Mouse (Mus musculus) liver, embryonic 11.5 days (tissue): ENCODE measurements around the gene Ubash3a. TPM values are rescaled to one million over a fixed set of nuclear protein-coding genes. Genes with fewer than 3 reads are reported as not detected.

Source experiments
- ATAC-seq: fragments of 200-750 bp; cut with Nextera tagmentation; replicated peaks from 2 replicates; pipeline ENCODE4 v1.8.0; 2017; ENCODE audit warnings: moderate number of reproducible peaks, mild to moderate bottlenecking, moderate TSS enrichment, moderate library complexity; ENCODE audit not compliant: low FRiP score
- DNase-seq: peaks from one replicate; pipeline ENCODE4 v3.0.0-alpha.2; 2017; ENCODE audit warnings: low spot score
- H3K27ac ChIP-seq: fragments of 300-500 bp; sonication (generic); 2 replicates; pipeline ENCODE4 v1.5.1; 2014; ENCODE audit warnings: mild to moderate bottlenecking, low read depth, low read length, control low read depth
- H3K27me3 ChIP-seq: fragments of 300-500 bp; sonication (generic); replicated peaks from 2 replicates; pipeline ENCODE4 v1.6.1; 2014; ENCODE audit warnings: low read length, mixed read lengths; ENCODE audit not compliant: control insufficient read depth, insufficient read depth
- H3K36me3 ChIP-seq: fragments of 300-500 bp; sonication (generic); 2 replicates; pipeline ENCODE4 v1.6.1; 2014; ENCODE audit warnings: mild to moderate bottlenecking, low read length, moderate library complexity, mixed read lengths; ENCODE audit not compliant: control insufficient read depth, insufficient read depth
- H3K4me1 ChIP-seq: fragments of 300-500 bp; sonication (generic); replicated peaks from 2 replicates; pipeline ENCODE4 v1.6.1; 2014; ENCODE audit warnings: low read length, mixed read lengths; ENCODE audit not compliant: control insufficient read depth, insufficient read depth
- H3K4me2 ChIP-seq: fragments of 300-500 bp; sonication (generic); 2 replicates; pipeline ENCODE4 v1.6.1; 2014; ENCODE audit warnings: mild to moderate bottlenecking, control low read depth, moderate library complexity
- H3K4me3 ChIP-seq: fragments of 300-500 bp; sonication (generic); 2 replicates; pipeline ENCODE4 v1.5.1; 2014; ENCODE audit warnings: low read depth, low read length, control low read depth
- H3K9ac ChIP-seq: fragments of 300-500 bp; sonication (generic); 2 replicates; pipeline ENCODE4 v1.6.1; 2014; ENCODE audit warnings: low read depth, low read length, control low read depth
- H3K9me3 ChIP-seq: fragments of 300-500 bp; sonication (generic); 2 replicates; pipeline ENCODE4 v1.6.1; 2016; ENCODE audit warnings: low read length, inconsistent platforms, mixed read lengths; ENCODE audit not compliant: control insufficient read depth
- WGBS: fragments of 180-500 bp; shearing (Covaris S2); extraction: QIAGEN DNeasy Blood & Tissue Kit; methylation state at CpG from one replicate; pipeline ENCODE4 v1.1.7; 2014; 5-methylcytosine and 5-hydroxymethylcytosine counted together
- polyA plus RNA-seq: library from polyadenylated mRNA; unstranded; fragments of >200 nt; fragmentation: Nextera tagmentation; extraction: Ambion mirVana; gene quantifications from 2 replicates; pipeline ENCODE4 v1.2.1, GENCODE M21; 2014

Ubash3a gene
- polyA plus RNA-seq, 1 experiment from 2014 or later, result 37.9 TPM

GRCm38 (mm10) chr17:31260430-31260829 is 52.8 kb downstream of the Ubash3a start:
- 73% methylated on average over 7 of the region's 7 CpGs for WGBS
- H3K4me3 ChIP-seq, result no peak overlapping the region

DNA sequence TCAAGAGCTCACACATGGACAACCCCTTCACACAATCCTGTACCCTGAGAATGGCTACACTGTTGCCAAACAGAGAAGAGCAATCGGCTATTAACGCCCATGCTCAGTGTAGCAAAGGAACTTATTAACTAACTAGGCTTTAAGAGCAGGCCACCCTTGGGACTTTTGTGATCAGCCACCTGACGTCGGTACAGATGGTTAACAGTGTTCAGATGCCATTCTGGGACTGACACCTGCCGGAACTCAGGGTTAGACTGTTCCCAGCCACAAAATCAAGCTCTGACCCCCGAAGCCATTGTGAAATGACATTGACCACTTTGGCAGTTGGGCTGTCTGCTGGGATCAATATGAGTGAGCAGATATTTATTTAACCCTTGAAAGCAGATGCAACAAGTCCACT is 53.7 kb downstream of the Ubash3a start:
- no peak overlapping the region; the same call in 1 of the 2 replicates for H3K27ac ChIP-seq
- no peaks in the 10 kb centered on the region for H3K27me3 ChIP-seq
- H3K4me1 ChIP-seq, result 0 out of 2 replicates have a peak, but pooled peaks cover 2% of the 10 kb centered on the region
- no peaks in the 10 kb centered on the region for H3K36me3 ChIP-seq
- whole genome bisulfite sequencing, result 77% methylated on average over 6 of the region's 6 CpGs
- ATAC-seq (no peak), DNase-seq (no peak)
- no peak overlapping the region for H3K4me2 ChIP-seq
- no peak overlapping the region for H3K9ac ChIP-seq
- H3K4me3 ChIP-seq, result no peak overlapping the region
- H3K9me3 ChIP-seq, result no peaks in the 10 kb centered on the region

More at GRCm38 (mm10) chr17:31260430-31260829, 52.8 kb downstream of the Ubash3a start:
- no peaks in the 10 kb centered on the region for H3K36me3 ChIP-seq
- no peaks in the 10 kb centered on the region for H3K27me3 ChIP-seq
- ATAC-seq, result no peak
- H3K27ac ChIP-seq, result no peak overlapping the region
- 0 out of 2 replicates have a peak, but pooled peaks cover 2% of the 10 kb centered on the region for H3K4me1 ChIP-seq
- H3K9ac ChIP-seq, result no peak overlapping the region
- no peak for DNase-seq
- H3K9me3 ChIP-seq, result no peaks in the 10 kb centered on the region
- no peak overlapping the region for H3K4me2 ChIP-seq

DNA sequence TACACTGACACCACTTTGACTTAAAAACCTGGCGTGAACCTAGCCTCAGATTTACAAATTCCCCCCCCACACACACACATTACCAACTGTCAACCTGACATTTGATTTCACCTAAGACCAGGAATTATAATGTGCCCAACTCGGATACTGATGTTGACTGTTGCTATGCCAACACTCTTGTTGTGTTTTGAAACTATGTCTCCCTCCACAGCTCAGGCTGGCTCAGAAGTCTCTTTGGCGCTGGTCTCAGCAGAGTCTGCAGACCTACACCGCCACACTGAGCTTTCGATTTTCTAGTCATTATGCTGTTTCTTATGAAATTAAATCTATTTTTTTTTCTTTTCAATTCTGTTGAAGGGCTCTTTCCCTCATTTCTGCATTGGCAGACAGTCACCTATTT is 55.0 kb downstream of the Ubash3a start:
- ATAC-seq, result no peak
- no peak overlapping the region for H3K4me2 ChIP-seq
- H3K36me3 ChIP-seq, result no peaks in the 10 kb centered on the region
- H3K27ac ChIP-seq, result no peak overlapping the region
- DNase-seq, result no peak
- no peak overlapping the region for H3K4me3 ChIP-seq
- H3K4me1 ChIP-seq, result 0 out of 2 replicates have a peak, but pooled peaks cover 2% of the 10 kb centered on the region
- H3K9me3 ChIP-seq, result no peaks in the 10 kb centered on the region
- WGBS, result 71% methylated on average over 5 of the region's 5 CpGs
- H3K9ac ChIP-seq, result no peak overlapping the region
- no peaks in the 10 kb centered on the region for H3K27me3 ChIP-seq

GRCm38 (mm10) chr17:31263770-31264169 is 56.1 kb downstream of the Ubash3a start:
- no peaks in the 10 kb centered on the region for H3K36me3 ChIP-seq
- ATAC-seq (no peak), DNase-seq (no peak)
- no peak overlapping the region for H3K4me3 ChIP-seq
- H3K27ac ChIP-seq, result no peak overlapping the region
- H3K27me3 ChIP-seq, result no peaks in the 10 kb centered on the region
- 89% methylated on average over 5 of the region's 5 CpGs for WGBS
- H3K4me2 ChIP-seq, result no peak overlapping the region
- H3K9ac ChIP-seq, result no peak overlapping the region
- no peaks in the 10 kb centered on the region for H3K9me3 ChIP-seq
- H3K4me1 ChIP-seq, result 0 out of 2 replicates have a peak, but pooled peaks cover 2% of the 10 kb centered on the region

DNA sequence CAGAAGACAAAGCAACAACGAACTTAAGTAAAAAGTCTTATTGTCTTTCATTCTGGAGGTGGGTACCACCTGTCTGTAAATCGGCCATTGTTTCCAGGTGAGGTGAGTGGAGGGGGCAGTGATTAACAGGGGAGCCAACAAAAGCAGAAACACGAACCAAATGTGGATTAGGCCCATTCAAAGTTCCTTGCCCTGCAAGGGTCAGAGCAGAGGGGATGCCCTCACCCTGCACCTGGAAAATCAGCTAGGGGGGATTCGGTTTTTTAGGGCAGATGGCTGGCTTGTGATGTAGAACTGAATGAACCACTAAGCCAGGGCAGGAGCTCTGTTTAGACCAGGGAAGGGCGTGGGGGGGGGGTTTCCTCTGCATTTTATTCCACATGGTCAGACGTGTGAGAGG is 56.7 kb downstream of the Ubash3a start:
- Histone ChIP-seq H3K36me3 (no peaks in the 10 kb centered on the region), H3K9ac (no peak overlapping the region), H3K4me2 (no peak overlapping the region), H3K4me1 (0 out of 2 replicates have a peak, but pooled peaks cover 2% of the 10 kb centered on the region), H3K9me3 (no peaks in the 10 kb centered on the region), H3K27ac (no peak overlapping the region), H3K27me3 (no peaks in the 10 kb centered on the region), H3K4me3 (no peak overlapping the region)
- WGBS, result 66% methylated on average over 6 of the region's 6 CpGs
- no peak for ATAC-seq
- DNase-seq, result no peak

DNA sequence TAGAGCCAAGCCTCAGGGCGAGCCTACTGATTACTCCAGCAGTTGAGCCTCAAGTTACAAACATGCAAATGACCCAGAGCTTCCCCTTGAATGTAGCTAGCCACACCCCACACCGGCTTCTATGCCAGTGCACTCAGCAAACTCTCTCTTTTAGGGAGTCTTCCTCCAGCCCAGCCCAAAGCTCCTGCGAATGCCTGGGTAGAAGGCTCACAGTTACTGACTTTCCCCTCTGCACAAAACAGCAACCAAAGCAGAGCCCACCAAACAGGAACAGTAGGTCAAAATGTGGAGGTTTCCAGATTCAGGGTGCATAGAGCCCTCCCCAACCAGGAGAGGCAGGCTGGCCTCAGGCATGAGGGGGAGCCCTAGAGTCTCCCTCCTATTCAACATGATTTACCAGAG is 57.5 kb downstream of the Ubash3a start:
- ATAC-seq, result no peak

GRCm38 (mm10) chr17:31265831-31266230 is 58.2 kb downstream of the Ubash3a start:
- WGBS, result 86% methylated on average over 9 of the region's 9 CpGs
- Histone ChIP-seq H3K9me3 (no peaks in the 10 kb centered on the region), H3K4me2 (no peak overlapping the region), H3K9ac (no peak overlapping the region), H3K27ac (no peak overlapping the region), H3K36me3 (no peaks in the 10 kb centered on the region), H3K27me3 (no peaks in the 10 kb centered on the region), H3K4me1 (0 out of 2 replicates have a peak, but pooled peaks cover 2% of the 10 kb centered on the region), H3K4me3 (no peak overlapping the region)
- no peak for DNase-seq
- ATAC-seq, result no peak

More for the DNA sequence above, 57.5 kb downstream of the Ubash3a start:
- Histone ChIP-seq H3K27ac (no peak overlapping the region), H3K4me2 (no peak overlapping the region), H3K4me3 (no peak overlapping the region), H3K4me1 (0 out of 2 replicates have a peak, but pooled peaks cover 2% of the 10 kb centered on the region), H3K27me3 (no peaks in the 10 kb centered on the region), H3K9me3 (no peaks in the 10 kb centered on the region), H3K36me3 (no peaks in the 10 kb centered on the region), H3K9ac (no peak overlapping the region)
- 30% methylated on average over 3 of the region's 3 CpGs for WGBS
- DNase-seq, result no peak

DNA sequence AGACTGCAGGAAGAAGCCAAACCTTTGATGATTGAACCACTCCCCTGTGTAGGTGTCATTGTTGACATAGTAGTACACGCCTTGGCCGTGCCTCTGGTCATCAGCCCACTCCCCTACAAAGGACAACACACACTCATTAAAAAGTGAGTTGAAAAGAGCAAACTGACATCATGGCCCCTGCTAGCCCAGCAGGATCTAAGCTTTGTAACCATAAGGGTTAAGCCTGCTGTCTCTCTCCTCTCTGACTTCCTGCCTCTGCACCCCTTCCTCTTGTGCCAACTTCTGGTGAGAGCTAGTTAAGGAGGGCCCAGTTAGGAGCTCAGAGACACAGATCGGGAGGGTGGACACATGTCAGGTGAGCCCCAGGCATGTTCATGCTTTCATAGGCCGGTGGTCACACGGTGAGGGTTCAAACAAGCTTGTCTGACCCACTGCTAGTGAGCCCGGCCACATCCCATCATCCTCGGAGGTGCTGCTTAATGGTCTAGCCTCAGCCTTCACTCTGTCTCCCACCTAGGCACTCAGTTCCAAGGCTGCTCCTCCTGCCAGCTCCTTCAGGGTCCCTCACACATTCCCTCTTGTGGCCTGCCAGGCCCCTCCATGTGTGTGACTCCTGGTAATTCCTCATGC is 58.8 kb downstream of the Ubash3a start:
- no peaks in the 10 kb centered on the region for H3K27me3 ChIP-seq
- no peak overlapping the region for H3K4me3 ChIP-seq
- WGBS, result 75% methylated on average over 7 of the region's 7 CpGs
- no peak for ATAC-seq
- no peaks in the 10 kb centered on the region for H3K36me3 ChIP-seq
- H3K4me2 ChIP-seq, result no peak overlapping the region
- no peak overlapping the region for H3K27ac ChIP-seq
- H3K9me3 ChIP-seq, result no peaks in the 10 kb centered on the region
- no peak overlapping the region for H3K9ac ChIP-seq
- 0 out of 2 replicates have a peak, but pooled peaks cover 2% of the 10 kb centered on the region for H3K4me1 ChIP-seq
- DNase-seq, result no peak

DNA sequence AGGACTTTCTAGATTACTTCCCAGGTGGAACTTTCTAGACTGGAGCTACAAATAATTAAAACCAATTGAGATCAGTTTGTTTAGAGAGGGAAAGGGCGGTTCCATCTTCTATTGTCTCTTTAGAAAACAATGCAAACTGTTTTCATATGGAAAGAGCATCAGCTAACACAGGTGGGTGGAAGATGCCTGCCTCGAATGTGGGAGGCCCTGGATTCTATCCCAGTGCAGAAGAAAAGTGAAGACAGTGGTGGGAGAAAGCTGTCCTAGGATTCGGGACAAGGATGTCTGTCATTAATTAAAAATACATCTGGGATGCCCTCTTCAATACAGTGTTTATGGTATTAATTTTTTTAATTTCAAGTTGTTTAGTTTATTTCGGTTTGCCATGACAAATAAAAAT is 59.5 kb downstream of the Ubash3a start:
- WGBS, result 71% methylated on average over 4 of the region's 4 CpGs
- no peak for ATAC-seq

More for the DNA sequence above, 59.5 kb downstream of the Ubash3a start:
- H3K27me3 ChIP-seq, result no peaks in the 10 kb centered on the region
- no peaks in the 10 kb centered on the region for H3K36me3 ChIP-seq
- H3K4me2 ChIP-seq, result no peak overlapping the region
- no peak overlapping the region for H3K9ac ChIP-seq
- H3K27ac ChIP-seq, result no peak overlapping the region
- no peaks in the 10 kb centered on the region for H3K9me3 ChIP-seq
- H3K4me3 ChIP-seq, result no peak overlapping the region
- 0 out of 2 replicates have a peak, but pooled peaks cover 2% of the 10 kb centered on the region for H3K4me1 ChIP-seq
- no peak for DNase-seq
